Mouse (Mus musculus) liver, embryonic 14.5 days (tissue): ENCODE data around the gene Urm1. TPM values are rescaled to one million over a fixed set of nuclear protein-coding genes. Genes with fewer than 3 reads are reported as not detected.

ENCODE experiments used
- ATAC-seq: fragments of 200-750 bp; cut with Nextera tagmentation; 2 replicates; pipeline ENCODE4 v1.8.0; 2017; ENCODE audit warnings: moderate number of reproducible peaks, mild to moderate bottlenecking, moderate library complexity; ENCODE audit not compliant: insufficient read depth
- DNase-seq, 3 experiments: peaks; one replicate each; pipeline ENCODE4 v3.0.0-alpha.2; 2012 to 2013; ENCODE audit warnings: low read depth in 3 of 3, low spot score in 3 of 3
- H3K27ac ChIP-seq: fragments of 300-500 bp; sonication (generic); 2 replicates; pipeline ENCODE4 v1.5.1; 2014; ENCODE audit warnings: moderate library complexity, mild to moderate bottlenecking, control low read depth, inconsistent platforms
- H3K27me3 ChIP-seq: fragments of 300-500 bp; sonication (generic); 2 replicates; pipeline ENCODE4 v1.6.1; 2014; ENCODE audit warnings: mild to moderate bottlenecking, low read length, moderate library complexity; ENCODE audit not compliant: control insufficient read depth, insufficient read depth
- H3K36me3 ChIP-seq: fragments of 300-500 bp; sonication (generic); replicated peaks from 2 replicates; pipeline ENCODE4 v1.6.1; 2014; ENCODE audit warnings: low read depth; ENCODE audit not compliant: control insufficient read depth, insufficient read depth
- H3K4me1 ChIP-seq, 2 experiments: fragments of 200-500 bp in 1 of 2; fragments of 300-500 bp in 1 of 2; sonication (generic) in 1 of 2; replicated peaks; 2 replicates each; pipeline ENCODE4 v1.6.1; 2012 to 2014; ENCODE audit warnings: antibody characterized with exemption in 1 of 2, inconsistent platforms in 1 of 2, low read length in 1 of 2; ENCODE audit not compliant: control insufficient read depth in 2 of 2, insufficient read depth in 2 of 2
- H3K4me2 ChIP-seq: fragments of 300-500 bp; sonication (generic); 2 replicates; pipeline ENCODE4 v1.6.1; 2014; ENCODE audit warnings: low read depth, mild to moderate bottlenecking, control low read depth, moderate library complexity
- H3K4me3 ChIP-seq, 2 experiments: fragments of 200-500 bp in 1 of 2; fragments of 300-500 bp in 1 of 2; sonication (generic) in 1 of 2; 2 replicates each; pipeline ENCODE4 v1.5.1; 2012 to 2014; ENCODE audit warnings: low read depth in 2 of 2, low read length in 2 of 2, mild to moderate bottlenecking in 2 of 2, control low read depth in 1 of 2, inconsistent platforms in 1 of 2, moderate library complexity in 1 of 2; ENCODE audit not compliant: insufficient read depth in 1 of 2
- H3K9ac ChIP-seq: fragments of 300-500 bp; sonication (generic); replicated peaks from 2 replicates; pipeline ENCODE4 v1.6.1; 2014; ENCODE audit warnings: mild to moderate bottlenecking, control low read depth, moderate library complexity
- H3K9me3 ChIP-seq: fragments of 300-500 bp; sonication (generic); 2 replicates; pipeline ENCODE4 v1.6.1; 2016; ENCODE audit warnings: low read length, mixed read lengths; ENCODE audit not compliant: control insufficient read depth
- CTCF ChIP-seq: IDR thresholded peaks from 2 replicates; pipeline ENCODE4 v1.5.1; 2016; ENCODE audit warnings: antibody characterized with exemption, low read depth, control low read depth
- EP300 ChIP-seq: IDR thresholded peaks from 2 replicates; pipeline ENCODE4 v1.6.1; 2016; ENCODE audit warnings: antibody characterized with exemption, low read depth
- WGBS: fragments of 180-500 bp; shearing (Covaris S2); extraction: QIAGEN DNeasy Blood & Tissue Kit; methylation state at CpG from one replicate; pipeline ENCODE4 v1.1.7; 2014; ENCODE audit not compliant: insufficient replicate concordance; 5-methylcytosine and 5-hydroxymethylcytosine counted together
- polyA plus RNA-seq, 2 experiments: library from polyadenylated mRNA; depleted of rRNA in 1 of 2; stranded (reverse) in 1 of 2; unstranded in 1 of 2; fragments of >200 nt; fragmentation: Nextera tagmentation in 1 of 2; extraction: Ambion mirVana in 1 of 2; gene quantifications; 2 replicates each; pipeline versions ENCODE4 v1.2.1 to v1.2.3; 2012 to 2014

Gene Urm1
- polyA plus RNA-seq, 2 experiments = 7.4 to 17.7 TPM

GRCm38 (mm10) chr2:29802075-29802826, 17.6 kb upstream of the Urm1 start, which contains the start of gene Slc27a4:
Slc27a4 (plus strand) TSS chr2:29802634.
- Histone ChIP-seq H3K9ac (peak within 1 kb of the TSS; percentile 68), H3K4me3 (peak within 1 kb of the TSS; percentile 61 to 63), H3K4me1 (peaks cover 0 to 7% of the 10 kb centered on the region in 2 experiments; a peak in 2 of 4 replicates), H3K27ac (no peak within 1 kb of the TSS), H3K4me2 (peak within 1 kb of the TSS; percentile 88), H3K27me3 (no peaks in the 10 kb centered on the region; the same call in 1 of the 2 replicates), H3K9me3 (no peaks in the 10 kb centered on the region), H3K36me3 (no peaks in the 10 kb centered on the region)
- WGBS = 3% methylated on average over 28 of the region's 28 CpGs
- 0 out of 2 replicates have a peak, but pooled peaks have one; percentile 20 for TF ChIP-seq CTCF
- TF ChIP-seq EP300 = no peak
- ATAC-seq (peak; percentile 95), DNase-seq (peak; percentile 74 to 82 (median 82))

DNA sequence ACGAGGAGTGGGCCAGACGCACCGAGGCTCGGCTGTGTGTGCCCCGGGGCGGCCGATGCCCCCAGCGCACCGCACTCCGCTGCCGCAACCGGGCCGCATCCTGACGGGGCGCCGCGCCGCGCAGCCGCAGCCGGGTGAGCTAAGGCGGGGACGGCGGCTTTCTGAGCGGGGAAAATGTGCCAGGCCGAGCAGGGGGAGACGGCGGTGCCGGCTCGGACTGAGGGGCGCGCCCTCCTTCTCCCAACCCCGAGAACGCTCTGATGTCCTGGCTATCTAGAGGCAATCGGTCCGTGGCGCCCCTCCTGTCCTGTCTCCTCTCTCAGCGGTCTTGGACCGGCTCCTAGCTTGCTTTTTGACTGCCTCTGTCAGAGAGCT, 17.1 kb upstream of the Urm1 start:
- peak overlapping the region; percentile 68 for H3K9ac ChIP-seq
- H3K27me3 ChIP-seq = no peaks in the 10 kb centered on the region; the same call in 1 of the 2 replicates
- peaks cover 0 to 7% of the 10 kb centered on the region in 2 experiments; a peak in 2 of 4 replicates for H3K4me1 ChIP-seq
- under 1% methylated on average over 38 of the region's 39 CpGs for WGBS
- ATAC-seq (no peak), DNase-seq (no peak)
- TF ChIP-seq EP300 (no peak), CTCF (no peak)
- no peak overlapping the region for H3K27ac ChIP-seq
- H3K4me3 ChIP-seq = peak overlapping the region; percentile 61 to 63
- H3K4me2 ChIP-seq = peak overlapping the region; percentile 88
- no peaks in the 10 kb centered on the region for H3K36me3 ChIP-seq
- no peaks in the 10 kb centered on the region for H3K9me3 ChIP-seq

DNA sequence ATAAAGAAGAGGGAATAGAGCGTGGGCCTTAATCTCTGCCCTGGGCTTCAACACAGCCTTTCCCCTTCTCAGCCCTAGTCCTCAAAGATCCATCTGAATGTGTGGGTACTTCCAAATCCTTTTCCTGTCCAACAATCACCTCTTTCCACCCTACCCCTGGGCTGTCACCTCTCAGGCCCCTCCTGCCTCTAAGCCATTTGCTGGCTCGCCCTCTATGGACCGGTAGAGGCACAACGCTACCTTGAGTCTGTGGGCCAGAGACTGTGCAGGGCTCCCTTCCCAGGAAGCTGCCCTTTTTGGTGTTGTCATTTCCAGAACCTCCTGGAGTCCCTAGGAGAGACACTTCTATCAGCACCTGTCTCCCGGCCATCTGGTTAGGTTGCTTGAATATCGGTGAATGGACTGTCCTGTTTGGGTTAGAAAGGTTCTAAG, 16.5 kb upstream of the Urm1 start:
- peak overlapping the region; percentile 68; the same call in 1 of the 2 replicates for H3K9ac ChIP-seq
- H3K27me3 ChIP-seq = no peaks in the 10 kb centered on the region; the same call in 1 of the 2 replicates
- TF ChIP-seq CTCF (peak; percentile 64), EP300 (no peak)
- H3K36me3 ChIP-seq = no peaks in the 10 kb centered on the region
- H3K27ac ChIP-seq = no peak overlapping the region
- H3K4me2 ChIP-seq = peak overlapping the region; percentile 88
- H3K4me1 ChIP-seq = peaks cover 0 to 7% of the 10 kb centered on the region in 2 experiments; a peak in 2 of 4 replicates
- ATAC-seq (no peak), DNase-seq (no peak)
- H3K9me3 ChIP-seq = no peaks in the 10 kb centered on the region
- H3K4me3 ChIP-seq = peak overlapping the region in 1 of 2 experiments; percentile 61; a peak in 2 of 4 replicates
- 36% methylated on average over 6 of the region's 6 CpGs for WGBS

DNA sequence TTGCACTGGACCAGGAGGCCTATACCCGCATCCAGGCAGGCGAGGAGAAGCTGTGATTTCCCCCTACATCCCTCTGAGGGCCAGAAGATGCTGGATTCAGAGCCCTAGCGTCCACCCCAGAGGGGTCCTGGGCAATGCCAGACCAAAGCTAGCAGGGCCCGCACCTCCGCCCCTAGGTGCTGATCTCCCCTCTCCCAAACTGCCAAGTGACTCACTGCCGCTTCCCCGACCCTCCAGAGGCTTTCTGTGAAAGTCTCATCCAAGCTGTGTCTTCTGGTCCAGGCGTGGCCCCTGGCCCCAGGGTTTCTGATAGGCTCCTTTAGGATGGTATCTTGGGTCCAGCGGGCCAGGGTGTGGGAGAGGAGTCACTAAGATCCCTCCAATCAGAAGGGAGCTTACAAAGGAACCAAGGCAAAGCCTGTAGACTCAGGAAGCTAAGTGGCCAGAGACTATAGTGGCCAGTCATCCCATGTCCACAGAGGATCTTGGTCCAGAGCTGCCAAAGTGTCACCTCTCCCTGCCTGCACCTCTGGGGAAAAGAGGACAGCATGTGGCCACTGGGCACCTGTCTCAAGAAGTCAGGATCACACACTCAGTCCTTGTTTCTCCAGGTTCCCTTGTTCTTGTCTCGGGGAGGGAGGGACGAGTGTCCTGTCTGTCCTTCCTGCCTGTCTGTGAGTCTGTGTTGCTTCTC, 4.0 kb upstream of the Urm1 start:
- H3K27ac ChIP-seq = no peak overlapping the region
- 62% methylated on average over 11 of the region's 11 CpGs for WGBS
- TF ChIP-seq EP300 = no peak
- no peak for TF ChIP-seq CTCF

More for the DNA sequence above, 4.0 kb upstream of the Urm1 start:
- H3K9me3 ChIP-seq = no peaks in the 10 kb centered on the region
- no peak overlapping the region for H3K4me3 ChIP-seq
- peaks cover 0 to 11% of the 10 kb centered on the region in 2 experiments; a peak in 3 of 4 replicates for H3K4me1 ChIP-seq
- H3K4me2 ChIP-seq = no peak overlapping the region
- H3K36me3 ChIP-seq = no peaks in the 10 kb centered on the region
- DNase-seq (no peak), ATAC-seq (no peak)
- H3K27me3 ChIP-seq = no peaks in the 10 kb centered on the region
- no peak overlapping the region for H3K9ac ChIP-seq
